Mouse (Mus musculus) E14TG2a.4 (cell line): ENCODE data around the gene Gm12166.
A peak's percentile ranks its signal among the peaks of the same experiment; 100 is the strongest.
"Not testable (repeated sequence)": the region's sequence is repeated elsewhere in the genome, so short reads cannot be mapped to it uniquely, and the experiment has no call there.

ENCODE experiments used
- H3K27me3 ChIP-seq: 2 replicates; pipeline ENCODE4 v1.6.1; 2014; ENCODE audit warnings: low read length, control low read depth; ENCODE audit not compliant: insufficient read depth
- H3K36me3 ChIP-seq: 2 replicates; pipeline ENCODE4 v1.6.1; 2014; ENCODE audit warnings: low read length, control low read depth; ENCODE audit not compliant: insufficient read depth
- H3K4me1 ChIP-seq: replicated peaks from 2 replicates; pipeline ENCODE4 v1.6.1; 2014; ENCODE audit warnings: low read depth, low read length, control low read depth
- H3K4me3 ChIP-seq: replicated peaks from 2 replicates; pipeline ENCODE4 v1.5.1; 2014; ENCODE audit warnings: mild to moderate bottlenecking, low read length
- H3K9me3 ChIP-seq: 2 replicates; pipeline ENCODE4 v1.6.1; 2014; ENCODE audit warnings: low read length, control low read depth
- CTCF ChIP-seq: conservative IDR thresholded peaks from 2 replicates; pipeline ENCODE4 v1.5.1; 2014; ENCODE audit warnings: low read length
- NANOG ChIP-seq: IDR thresholded peaks from 2 replicates; pipeline ENCODE4 v1.6.1; 2014; ENCODE audit warnings: borderline replicate concordance, low read length, mixed read lengths
- POU5F1 ChIP-seq: IDR thresholded peaks from 2 replicates; pipeline ENCODE4 v1.6.1; 2014; ENCODE audit warnings: low read length, borderline replicate concordance

Gm12166 gene

GRCm38 (mm10) chr11:46054311-46054710 lies 2.2 kb upstream of the Gm12166 start:
- Histone ChIP-seq H3K36me3 (no peaks in the 10 kb centered on the region), H3K27me3 (no peaks in the 10 kb centered on the region), H3K4me1 (peaks cover 53% of the 10 kb centered on the region), H3K9me3 (no peaks in the 10 kb centered on the region), H3K4me3 (0 out of 2 replicates have a peak overlapping the region, but pooled peaks have one; percentile 89)
- TF ChIP-seq NANOG: no peak
- no peak for TF ChIP-seq CTCF
- TF ChIP-seq POU5F1: no peak

GRCm38 (mm10) chr11:46053457-46053856 lies 1.3 kb upstream of the Gm12166 start:
- H3K4me3 ChIP-seq, H3K36me3 ChIP-seq, H3K27me3 ChIP-seq, H3K9me3 ChIP-seq: not testable (repeated sequence)
- peaks cover 47% of the 10 kb centered on the region for H3K4me1 ChIP-seq

GRCm38 (mm10) chr11:46047264-46047663 lies 4.9 kb downstream of the Gm12166 start:
- TF ChIP-seq CTCF (no peak), POU5F1 (no peak), NANOG (no peak)
- Histone ChIP-seq H3K27me3 (no peaks in the 10 kb centered on the region), H3K9me3 (peaks cover 15% of the 10 kb centered on the region), H3K4me3 (no peak overlapping the region), H3K36me3 (no peaks in the 10 kb centered on the region), H3K4me1 (peaks cover 4% of the 10 kb centered on the region)

- Histone ChIP-seq H3K4me3 (no peak overlapping the region), H3K27me3 (no peaks in the 10 kb centered on the region)
- TF ChIP-seq POU5F1: no peak
- TF ChIP-seq NANOG: no peak
- TF ChIP-seq CTCF: no peak
Measured at GRCm38 (mm10) chr11:46044781-46045180, 7.3 kb downstream of the Gm12166 start.

GRCm38 (mm10) chr11:46041607-46042267 lies 10.4 kb downstream of the Gm12166 start:
- Histone ChIP-seq H3K4me1 (peaks cover 45% of the 10 kb centered on the region), H3K9me3 (peaks cover 21% of the 10 kb centered on the region), H3K4me3 (no peak overlapping the region), H3K27me3 (peaks cover 15% of the 10 kb centered on the region; the same call in 1 of the 2 replicates), H3K36me3 (no peaks in the 10 kb centered on the region)
- TF ChIP-seq CTCF (no peak), POU5F1 (no peak), NANOG (peak; percentile 14; the same call in 1 of the 2 replicates)

More at GRCm38 (mm10) chr11:46044781-46045180, 7.3 kb downstream of the Gm12166 start:
- peaks cover 27% of the 10 kb centered on the region for H3K4me1 ChIP-seq
- peaks cover 21% of the 10 kb centered on the region for H3K9me3 ChIP-seq
- no peaks in the 10 kb centered on the region for H3K36me3 ChIP-seq

GRCm38 (mm10) chr11:46040841-46041556 lies 11.1 kb downstream of the Gm12166 start:
- Histone ChIP-seq H3K27me3 (peaks cover 15% of the 10 kb centered on the region; the same call in 1 of the 2 replicates), H3K4me3 (0 out of 2 replicates have a peak overlapping the region, but pooled peaks have one; percentile 10), H3K4me1 (peaks cover 45% of the 10 kb centered on the region), H3K36me3 (no peaks in the 10 kb centered on the region), H3K9me3 (peaks cover 17% of the 10 kb centered on the region)
- TF ChIP-seq CTCF (no peak), POU5F1 (no peak), NANOG (peak; percentile 64; the same call in 1 of the 2 replicates)

- Histone ChIP-seq H3K4me1 (peaks cover 45% of the 10 kb centered on the region), H3K4me3 (peak overlapping the region; percentile 58), H3K9me3 (peaks cover 13% of the 10 kb centered on the region), H3K36me3 (no peaks in the 10 kb centered on the region), H3K27me3 (peaks cover 15% of the 10 kb centered on the region; the same call in 1 of the 2 replicates)
- TF ChIP-seq NANOG: no peak
- TF ChIP-seq CTCF: no peak
- TF ChIP-seq POU5F1: no peak
Measured at GRCm38 (mm10) chr11:46039335-46039734, 12.8 kb downstream of the Gm12166 start.

GRCm38 (mm10) chr11:46038901-46039300 lies 13.2 kb downstream of the Gm12166 start:
- Histone ChIP-seq H3K36me3 (no peaks in the 10 kb centered on the region), H3K27me3 (peaks cover 18% of the 10 kb centered on the region; the same call in 1 of the 2 replicates), H3K9me3 (peaks cover 13% of the 10 kb centered on the region), H3K4me3 (peak overlapping the region; percentile 58), H3K4me1 (peaks cover 45% of the 10 kb centered on the region)
- no peak for TF ChIP-seq POU5F1
- TF ChIP-seq NANOG: no peak
- no peak for TF ChIP-seq CTCF

- H3K4me3 ChIP-seq: no peak overlapping the region
- H3K4me1 ChIP-seq: peaks cover 41% of the 10 kb centered on the region
- H3K36me3 ChIP-seq: no peaks in the 10 kb centered on the region
- peaks cover 19% of the 10 kb centered on the region; the same call in 1 of the 2 replicates for H3K27me3 ChIP-seq
- peaks cover 13% of the 10 kb centered on the region for H3K9me3 ChIP-seq
- no peak for TF ChIP-seq NANOG
- no peak for TF ChIP-seq CTCF
- TF ChIP-seq POU5F1: no peak
Measured at GRCm38 (mm10) chr11:46036374-46036773, 15.7 kb downstream of the Gm12166 start.
